Mouse (Mus musculus) embryonic facial prominence, embryonic 11.5 days (tissue): ENCODE results near the gene Hspd1. TPM values are rescaled to one million over a fixed set of nuclear protein-coding genes. Genes with fewer than 3 reads are reported as not detected.
A peak's percentile ranks its signal among the peaks of the same experiment; 100 is the strongest.
"Not testable (repeated sequence)": the region's sequence is repeated elsewhere in the genome, so short reads cannot be mapped to it uniquely, and the experiment has no call there.

Experiments
- ATAC-seq: fragments of 200-750 bp; cut with Nextera tagmentation; replicated peaks from 2 replicates; pipeline ENCODE4 v1.8.0; 2017; ENCODE audit warnings: low read depth; ENCODE audit not compliant: insufficient number of reproducible peaks, low FRiP score, low TSS enrichment
- DNase-seq: peaks from one replicate; pipeline ENCODE4 v3.0.0-alpha.2; 2015; ENCODE audit warnings: low spot score
- H3K27ac ChIP-seq: fragments of 300-500 bp; sonication (generic); replicated peaks from 2 replicates; pipeline ENCODE4 v1.5.1; 2014; ENCODE audit warnings: mild to moderate bottlenecking, low read depth, low read length, control low read depth
- H3K27me3 ChIP-seq: fragments of 300-500 bp; sonication (generic); 2 replicates; pipeline ENCODE4 v1.6.1; 2014; ENCODE audit warnings: mild to moderate bottlenecking, low read length, moderate library complexity, mixed read lengths; ENCODE audit not compliant: control insufficient read depth, insufficient read depth
- H3K36me3 ChIP-seq: fragments of 300-500 bp; sonication (generic); replicated peaks from 2 replicates; pipeline ENCODE4 v1.6.1; 2014; ENCODE audit warnings: low read depth, mild to moderate bottlenecking, low read length, moderate library complexity, mixed read lengths; ENCODE audit not compliant: control insufficient read depth, insufficient read depth
- H3K4me1 ChIP-seq: fragments of 300-500 bp; sonication (generic); 2 replicates; pipeline ENCODE4 v1.6.1; 2014; ENCODE audit warnings: low read length, mixed read lengths; ENCODE audit not compliant: control insufficient read depth, insufficient read depth
- H3K4me2 ChIP-seq: fragments of 300-500 bp; sonication (generic); 2 replicates; pipeline ENCODE4 v1.6.1; 2014; ENCODE audit warnings: low read depth, mild to moderate bottlenecking, control low read depth, low read length, moderate library complexity
- H3K4me3 ChIP-seq: fragments of 300-500 bp; sonication (generic); 2 replicates; pipeline ENCODE4 v1.5.1; 2014; ENCODE audit warnings: low read depth, low read length, control low read depth
- H3K9ac ChIP-seq: fragments of 300-500 bp; sonication (generic); replicated peaks from 2 replicates; pipeline ENCODE4 v1.6.1; 2014; ENCODE audit warnings: mild to moderate bottlenecking, control low read depth, low read length
- H3K9me3 ChIP-seq: fragments of 300-500 bp; sonication (generic); replicated peaks from 2 replicates; pipeline ENCODE4 v1.6.1; 2016; ENCODE audit warnings: mild to moderate bottlenecking, low read length, inconsistent platforms, mixed read lengths; ENCODE audit not compliant: control insufficient read depth
- WGBS: fragments of 180-500 bp; shearing (Covaris S2); extraction: QIAGEN DNeasy Blood & Tissue Kit; methylation state at CpG from one replicate; pipeline ENCODE4 v1.1.7; 2014; 5-methylcytosine and 5-hydroxymethylcytosine counted together
- polyA plus RNA-seq: library from polyadenylated mRNA; unstranded; fragments of >200 nt; fragmentation: Nextera tagmentation; extraction: Ambion mirVana; gene quantifications from 2 replicates; pipeline ENCODE4 v1.2.1, GENCODE M21; 2014

Hspd1 gene
- polyA plus RNA-seq, 1 experiment from 2014 or later: 463 TPM

- ATAC-seq (no peak), DNase-seq (no peak)
- no peak overlapping the region for H3K4me3 ChIP-seq
- WGBS: 91% methylated on average over 4 of the region's 4 CpGs
- H3K36me3 ChIP-seq: no peaks in the 10 kb centered on the region
- H3K27me3 ChIP-seq: no peaks in the 10 kb centered on the region
- no peak overlapping the region for H3K9ac ChIP-seq
- H3K4me2 ChIP-seq: no peak overlapping the region
- no peaks in the 10 kb centered on the region for H3K9me3 ChIP-seq
- H3K4me1 ChIP-seq: no peaks in the 10 kb centered on the region
- H3K27ac ChIP-seq: no peak overlapping the region
Observed at GRCm38 (mm10) chr1:55061772-55062171, 26.3 kb downstream of the Hspd1 start.

- Histone ChIP-seq H3K4me3 (no peak overlapping the region), H3K4me2 (no peak overlapping the region), H3K9ac (no peak overlapping the region), H3K36me3 (no peaks in the 10 kb centered on the region), H3K27me3 (no peaks in the 10 kb centered on the region), H3K27ac (no peak overlapping the region), H3K9me3 (no peaks in the 10 kb centered on the region), H3K4me1 (no peaks in the 10 kb centered on the region)
- DNase-seq (no peak), ATAC-seq (no peak)
- WGBS: 91% methylated on average over 5 of the region's 5 CpGs
Observed at GRCm38 (mm10) chr1:55061099-55061498, 26.9 kb downstream of the Hspd1 start.

DNA sequence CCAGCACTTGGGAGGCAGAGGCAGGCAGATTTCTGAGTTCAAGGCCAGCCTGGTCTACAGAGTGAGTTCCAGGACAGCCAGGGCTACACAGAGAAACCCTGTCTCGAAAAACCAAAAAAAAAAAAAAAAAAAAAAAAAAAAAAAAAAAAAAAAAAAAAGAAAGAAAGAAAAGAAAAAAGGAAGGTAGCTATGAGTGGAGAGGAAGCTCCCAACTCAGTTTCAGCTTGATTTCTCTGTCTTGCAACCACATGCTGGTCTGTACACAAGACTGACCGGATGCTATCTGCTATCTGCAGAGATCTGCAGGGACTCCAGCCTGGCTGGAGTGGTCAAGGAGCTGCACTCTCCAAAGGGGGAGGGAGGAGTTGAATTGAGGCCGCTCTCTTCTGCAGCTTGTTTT, 29.7 kb downstream of the Hspd1 start:
- H3K36me3 ChIP-seq, DNase-seq, H3K27me3 ChIP-seq, H3K4me1 ChIP-seq, H3K4me2 ChIP-seq, H3K4me3 ChIP-seq, H3K9me3 ChIP-seq, ATAC-seq, H3K27ac ChIP-seq, H3K9ac ChIP-seq: not testable (repeated sequence)
- 92% methylated on average over 2 of the region's 3 CpGs for WGBS

DNA sequence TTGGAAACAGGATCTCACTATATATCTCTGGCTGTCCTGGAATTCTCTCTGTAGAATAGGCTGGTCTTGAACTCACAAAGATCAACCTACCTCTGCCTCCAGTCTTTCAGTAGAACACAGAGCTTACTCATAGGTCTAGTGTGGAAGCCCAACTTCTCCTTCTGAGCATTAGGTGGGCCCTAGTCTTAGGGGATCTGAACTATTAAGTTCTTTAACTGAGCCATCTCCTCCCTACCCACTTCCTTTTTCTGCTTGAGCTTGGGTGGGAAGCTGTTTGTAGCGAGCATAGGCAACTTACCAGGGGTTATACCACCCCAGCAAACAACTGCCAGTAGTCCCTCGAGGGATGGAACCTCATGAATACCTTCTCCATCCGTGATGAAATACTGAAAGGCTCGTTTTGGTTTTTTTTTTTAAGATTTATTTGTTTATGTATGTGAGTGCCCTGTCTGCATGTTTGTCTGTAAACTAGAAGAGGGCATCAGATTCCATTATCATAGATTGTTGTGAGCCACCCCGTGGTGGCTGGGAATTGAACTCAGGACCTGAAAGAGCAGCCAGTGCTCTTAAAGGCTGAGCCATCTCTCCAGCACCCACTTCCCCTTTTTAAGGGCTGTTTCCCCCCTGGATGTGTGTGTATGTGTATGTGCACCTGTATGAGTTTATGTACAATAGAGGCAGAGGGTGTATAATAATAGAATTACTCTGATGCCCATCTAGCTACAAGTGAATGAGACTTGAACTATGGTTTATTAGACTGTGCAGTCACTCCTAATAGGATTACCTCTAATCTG, 32.5 kb downstream of the Hspd1 start:
- ATAC-seq (no peak), DNase-seq (no peak)
- 71% methylated on average over 5 of the region's 5 CpGs for WGBS
- no peaks in the 10 kb centered on the region for H3K27me3 ChIP-seq
- no peak overlapping the region for H3K9ac ChIP-seq
- no peak overlapping the region for H3K4me3 ChIP-seq
- peaks cover 3% of the 10 kb centered on the region; the same call in 1 of the 2 replicates for H3K4me1 ChIP-seq
- H3K4me2 ChIP-seq: no peak overlapping the region
- no peaks in the 10 kb centered on the region for H3K36me3 ChIP-seq
- H3K27ac ChIP-seq: no peak overlapping the region
- no peaks in the 10 kb centered on the region for H3K9me3 ChIP-seq

GRCm38 (mm10) chr1:55053596-55053995, 34.4 kb downstream of the Hspd1 start:
- Histone ChIP-seq H3K27ac (no peak overlapping the region), H3K9me3 (no peaks in the 10 kb centered on the region), H3K4me3 (peak overlapping the region; percentile 92; the same call in 1 of the 2 replicates), H3K4me1 (peaks cover 3% of the 10 kb centered on the region; the same call in 1 of the 2 replicates), H3K27me3 (no peaks in the 10 kb centered on the region), H3K9ac (peak overlapping the region; percentile 68; the same call in 1 of the 2 replicates), H3K36me3 (no peaks in the 10 kb centered on the region), H3K4me2 (peak overlapping the region; percentile 52; the same call in 1 of the 2 replicates)
- no peak for ATAC-seq
- DNase-seq: no peak
- 70% methylated on average over 4 of the region's 4 CpGs for WGBS

GRCm38 (mm10) chr1:55053005-55053404, 35.0 kb downstream of the Hspd1 start:
- Histone ChIP-seq H3K9ac (peak overlapping the region; percentile 68), H3K27me3 (no peaks in the 10 kb centered on the region), H3K4me3 (peak overlapping the region; percentile 92), H3K27ac (peak overlapping the region; percentile 59; the same call in 1 of the 2 replicates), H3K4me2 (peak overlapping the region; percentile 52), H3K36me3 (no peaks in the 10 kb centered on the region), H3K9me3 (no peaks in the 10 kb centered on the region), H3K4me1 (peaks cover 3% of the 10 kb centered on the region; the same call in 1 of the 2 replicates)
- DNase-seq (peak; percentile 58), ATAC-seq (peak; percentile 62)
- under 1% methylated on average over 38 of the region's 42 CpGs for WGBS

- Histone ChIP-seq H3K36me3 (no peaks in the 10 kb centered on the region), H3K4me1 (peaks cover 3% of the 10 kb centered on the region; the same call in 1 of the 2 replicates), H3K9ac (peak within 1 kb of the TSS; percentile 68), H3K9me3 (no peaks in the 10 kb centered on the region), H3K27me3 (no peaks in the 10 kb centered on the region), H3K27ac (peak within 1 kb of the TSS; percentile 59; the same call in 1 of the 2 replicates), H3K4me2 (peak within 1 kb of the TSS; percentile 83), H3K4me3 (peak within 1 kb of the TSS; percentile 92)
- ATAC-seq: peak; percentile 100
- under 1% methylated on average over 42 of the region's 46 CpGs for whole genome bisulfite sequencing
- DNase-seq: peak; percentile 100
Observed at GRCm38 (mm10) chr1:55052355-55052953, 35.6 kb downstream of the Hspd1 start, which contains the start of gene Coq10b. Gene Coq10b, plus strand, starts transcription at chr1:55052770.

DNA sequence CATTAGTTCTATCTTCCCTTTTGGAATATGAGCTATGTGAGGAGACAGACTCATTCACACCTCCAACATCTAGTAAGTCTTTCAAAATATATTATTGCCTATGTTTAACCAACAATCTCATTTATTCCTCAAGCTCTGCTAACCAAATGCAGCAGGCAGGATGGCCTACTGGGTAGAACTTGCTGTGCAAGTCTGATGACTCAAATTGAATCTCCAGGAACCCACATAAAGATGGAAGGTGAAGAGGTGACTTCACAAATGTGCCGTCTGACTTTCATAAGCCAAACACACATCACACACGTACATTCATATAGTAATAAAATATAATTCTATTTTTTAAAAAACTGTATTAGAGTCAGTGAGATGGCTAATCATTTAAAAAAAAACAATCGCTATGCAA, 36.4 kb downstream of the Hspd1 start:
- no peak overlapping the region for H3K4me2 ChIP-seq
- WGBS: 72% methylated on average over 3 of the region's 3 CpGs
- ATAC-seq (no peak), DNase-seq (no peak)
- no peak overlapping the region for H3K4me3 ChIP-seq
- no peak overlapping the region for H3K9ac ChIP-seq
- no peak overlapping the region for H3K27ac ChIP-seq
- H3K36me3 ChIP-seq: no peaks in the 10 kb centered on the region
- peaks cover 3% of the 10 kb centered on the region; the same call in 1 of the 2 replicates for H3K4me1 ChIP-seq
- H3K27me3 ChIP-seq: no peaks in the 10 kb centered on the region
- H3K9me3 ChIP-seq: no peaks in the 10 kb centered on the region
